Mouse (Mus musculus): ENCODE data around the gene Npas3. TPM values are rescaled to one million over a fixed set of nuclear protein-coding genes. Genes with fewer than 3 reads are reported as not detected.
A peak's percentile ranks its signal among the peaks of the same experiment; 100 is the strongest.

Npas3 gene
- polyA plus RNA-seq, 1 experiment from 2014 or later, result 0.08 TPM

GRCm38 (mm10) chr12:54064986-54065385 lies 816.5 kb downstream of the Npas3 start:
- DNase-seq, result no peak
- H3K9ac ChIP-seq (replicated peaks), result no peak overlapping the region
- no peak for ATAC-seq
- no peak overlapping the region for H3K27ac ChIP-seq (ENCODE audit: low read depth)
- H3K4me3 ChIP-seq (ENCODE audit: low read depth, low read length), result no peak overlapping the region
- H3K27me3 ChIP-seq (ENCODE audit: insufficient read depth, low read length), result peaks cover 30% of the 10 kb centered on the region
- no peaks in the 10 kb centered on the region for H3K9me3 ChIP-seq (ENCODE audit: low read length)
- WGBS (ENCODE audit: insufficient replicate concordance), result 76% methylated on average over 16 of the region's 16 CpGs
- no peak overlapping the region for H3K4me2 ChIP-seq (ENCODE audit: low read depth, low read length)
- TF ChIP-seq EP300 (IDR thresholded peaks at IDR 0.05; ENCODE audit: low read depth) (no peak), CTCF (IDR thresholded peaks at IDR 0.05; ENCODE audit: low read depth) (no peak)
- peaks cover 9% of the 10 kb centered on the region; the same call in 1 of the 2 replicates for H3K4me1 ChIP-seq (ENCODE audit: insufficient read depth)
- H3K36me3 ChIP-seq (replicated peaks; ENCODE audit: insufficient read depth, low read length), result no peaks in the 10 kb centered on the region

GRCm38 (mm10) chr12:54065607-54066006 lies 817.1 kb downstream of the Npas3 start:
- Histone ChIP-seq H3K36me3 (replicated peaks; ENCODE audit: insufficient read depth, low read length) (no peaks in the 10 kb centered on the region), H3K27ac (ENCODE audit: low read depth) (no peak overlapping the region), H3K4me3 (ENCODE audit: low read depth, low read length) (no peak overlapping the region), H3K9me3 (ENCODE audit: low read length) (no peaks in the 10 kb centered on the region), H3K4me2 (ENCODE audit: low read depth, low read length) (no peak overlapping the region), H3K27me3 (ENCODE audit: insufficient read depth, low read length) (peaks cover 33% of the 10 kb centered on the region), H3K4me1 (ENCODE audit: insufficient read depth) (peaks cover 9% of the 10 kb centered on the region; the same call in 1 of the 2 replicates), H3K9ac (replicated peaks) (no peak overlapping the region)
- TF ChIP-seq EP300 (IDR thresholded peaks at IDR 0.05; ENCODE audit: low read depth), result no peak
- TF ChIP-seq CTCF (IDR thresholded peaks at IDR 0.05; ENCODE audit: low read depth), result no peak
- WGBS (ENCODE audit: insufficient replicate concordance), result 36% methylated on average over 11 of the region's 11 CpGs
- ATAC-seq (no peak), DNase-seq (peak; percentile 19)

GRCm38 (mm10) chr12:54067419-54067818 lies 818.9 kb downstream of the Npas3 start:
- Histone ChIP-seq H3K4me1 (ENCODE audit: insufficient read depth) (peaks cover 9% of the 10 kb centered on the region; the same call in 1 of the 2 replicates), H3K36me3 (replicated peaks; ENCODE audit: insufficient read depth, low read length) (no peaks in the 10 kb centered on the region), H3K4me3 (ENCODE audit: low read depth, low read length) (peak overlapping the region; percentile 32), H3K27me3 (ENCODE audit: insufficient read depth, low read length) (peaks cover 36% of the 10 kb centered on the region), H3K27ac (ENCODE audit: low read depth) (no peak overlapping the region), H3K9me3 (ENCODE audit: low read length) (no peaks in the 10 kb centered on the region), H3K4me2 (ENCODE audit: low read depth, low read length) (peak overlapping the region; percentile 58), H3K9ac (replicated peaks) (no peak overlapping the region)
- ATAC-seq, result no peak
- TF ChIP-seq EP300 (IDR thresholded peaks at IDR 0.05; ENCODE audit: low read depth), result no peak
- no peak for TF ChIP-seq CTCF (IDR thresholded peaks at IDR 0.05; ENCODE audit: low read depth)
- no peak for DNase-seq
- WGBS (ENCODE audit: insufficient replicate concordance), result 31% methylated on average over 14 of the region's 14 CpGs

- ATAC-seq, result no peak
- H3K9me3 ChIP-seq (ENCODE audit: low read length), result no peaks in the 10 kb centered on the region
- H3K4me2 ChIP-seq (ENCODE audit: low read depth, low read length), result peak overlapping the region; percentile 58
- TF ChIP-seq EP300 (IDR thresholded peaks at IDR 0.05; ENCODE audit: low read depth), result no peak
- TF ChIP-seq CTCF (IDR thresholded peaks at IDR 0.05; ENCODE audit: low read depth), result no peak
- peaks cover 9% of the 10 kb centered on the region; the same call in 1 of the 2 replicates for H3K4me1 ChIP-seq (ENCODE audit: insufficient read depth)
- peak; percentile 36 for DNase-seq
- H3K27ac ChIP-seq (ENCODE audit: low read depth), result no peak overlapping the region
- H3K36me3 ChIP-seq (replicated peaks; ENCODE audit: insufficient read depth, low read length), result no peaks in the 10 kb centered on the region
- H3K4me3 ChIP-seq (ENCODE audit: low read depth, low read length), result peak overlapping the region; percentile 32
- H3K27me3 ChIP-seq (ENCODE audit: insufficient read depth, low read length), result peaks cover 36% of the 10 kb centered on the region
- 7% methylated on average over 81 of the region's 84 CpGs for WGBS (ENCODE audit: insufficient replicate concordance)
- H3K9ac ChIP-seq (replicated peaks), result no peak overlapping the region; the same call in 1 of the 2 replicates
Observed at GRCm38 (mm10) chr12:54067886-54068756, 819.6 kb downstream of the Npas3 start.

GRCm38 (mm10) chr12:54068757-54069146 lies 820.3 kb downstream of the Npas3 start:
- Histone ChIP-seq H3K4me3 (ENCODE audit: low read depth, low read length) (0 out of 2 replicates have a peak overlapping the region, but pooled peaks have one; percentile 32), H3K4me1 (ENCODE audit: insufficient read depth) (peaks cover 9% of the 10 kb centered on the region; the same call in 1 of the 2 replicates), H3K27me3 (ENCODE audit: insufficient read depth, low read length) (peaks cover 36% of the 10 kb centered on the region), H3K9me3 (ENCODE audit: low read length) (no peaks in the 10 kb centered on the region), H3K27ac (ENCODE audit: low read depth) (no peak overlapping the region), H3K4me2 (ENCODE audit: low read depth, low read length) (peak overlapping the region; percentile 58; the same call in 1 of the 2 replicates), H3K9ac (replicated peaks) (no peak overlapping the region), H3K36me3 (replicated peaks; ENCODE audit: insufficient read depth, low read length) (no peaks in the 10 kb centered on the region)
- TF ChIP-seq EP300 (IDR thresholded peaks at IDR 0.05; ENCODE audit: low read depth) (no peak), CTCF (IDR thresholded peaks at IDR 0.05; ENCODE audit: low read depth) (no peak)
- peak; percentile 13 for DNase-seq
- WGBS (ENCODE audit: insufficient replicate concordance), result 61% methylated on average over 27 of the region's 27 CpGs
- ATAC-seq, result no peak

GRCm38 (mm10) chr12:54074012-54074411 lies 825.5 kb downstream of the Npas3 start:
- Histone ChIP-seq H3K36me3 (replicated peaks; ENCODE audit: insufficient read depth, low read length) (no peaks in the 10 kb centered on the region), H3K27ac (ENCODE audit: low read depth) (no peak overlapping the region), H3K4me1 (ENCODE audit: insufficient read depth) (no peaks in the 10 kb centered on the region), H3K4me3 (ENCODE audit: low read depth, low read length) (no peak overlapping the region), H3K27me3 (ENCODE audit: insufficient read depth, low read length) (peaks cover 9% of the 10 kb centered on the region), H3K9ac (replicated peaks) (no peak overlapping the region), H3K4me2 (ENCODE audit: low read depth, low read length) (no peak overlapping the region), H3K9me3 (ENCODE audit: low read length) (no peaks in the 10 kb centered on the region)
- no peak for DNase-seq
- no peak for TF ChIP-seq EP300 (IDR thresholded peaks at IDR 0.05; ENCODE audit: low read depth)
- TF ChIP-seq CTCF (IDR thresholded peaks at IDR 0.05; ENCODE audit: low read depth), result no peak
- no peak for ATAC-seq
- 68% methylated on average over 2 of the region's 2 CpGs for WGBS (ENCODE audit: insufficient replicate concordance)
